Comparison of ENCODE assay signal across 21 mouse cellular contexts in genomic region chr11:111020211-111020610, GRCm38 (mm10). TPM values are rescaled to one million over a fixed set of nuclear protein-coding genes. Genes with fewer than 3 reads are reported as not detected.
"Had no signal": no experiment of that assay in that cellular context is flagged by ENCODE, and none has a peak within 500 bp of the region (broad histone marks: within the 10 kb centered on the region; RNA-seq: fewer than 3 reads in every experiment).

No protein-coding gene starts in this region.

- H3K27me3 ChIP-seq: lung, embryonic 15.5 days; megakaryocyte, embryonic 14.5 days; midbrain, embryonic 12.5 days; neural tube, embryonic 12.5 days; stomach, embryonic 15.5 days had no signal

- H3K36me3 ChIP-seq: lung, embryonic 15.5 days; midbrain, embryonic 12.5 days; neural tube, embryonic 12.5 days; stomach, embryonic 15.5 days had no signal

- H3K27ac ChIP-seq: lung, embryonic 15.5 days; macrophage; midbrain, embryonic 12.5 days; neural tube, embryonic 12.5 days; stomach, embryonic 15.5 days; stomach, postnatal 0 days had no signal

- H3K4me3 ChIP-seq: lung, embryonic 15.5 days; megakaryocyte, embryonic 14.5 days; midbrain, embryonic 12.5 days; neural tube, embryonic 12.5 days; stomach, embryonic 15.5 days had no signal

- H3K4me1 ChIP-seq: lung, embryonic 15.5 days; megakaryocyte, embryonic 14.5 days; stomach, embryonic 15.5 days had no signal

- H3K4me2 ChIP-seq: lung, embryonic 15.5 days; midbrain, embryonic 12.5 days; neural tube, embryonic 12.5 days; stomach, embryonic 15.5 days had no signal

- H3K9ac ChIP-seq: liver, postnatal 0 days; lung, embryonic 15.5 days; midbrain, embryonic 12.5 days; neural tube, embryonic 12.5 days; stomach, embryonic 15.5 days had no signal

- H3K9me3 ChIP-seq: lung, embryonic 15.5 days; midbrain, embryonic 12.5 days; neural tube, embryonic 12.5 days; stomach, embryonic 15.5 days had no signal

- DNase-seq: liver, postnatal 0 days; lung, adult 2 months; lung, postnatal 14 days; lung, postnatal 36 days; midbrain, embryonic 14.5 days; right cerebral cortex, postnatal 14 days; thymus, adult 2 months; thymus, postnatal 25 days; thymus, postnatal 4 days had no signal

- ATAC-seq: liver, postnatal 0 days; lung, postnatal 0 days had no signal

RNA-seq across cellular contexts. Expression of gene Kcnj16, which starts 52.4 kb away (rescaled TPM):
- total RNA-seq: megakaryocyte progenitor cell, adult 5-6 weeks; monocyte, adult 5-6 weeks had no signal
- polyA plus RNA-seq: lung, adult 2 months; lung, embryonic 15.5 days; lung, postnatal 0 days; testis, adult 2 months; urinary bladder, adult 2 months had no signal
